Mouse (Mus musculus): ENCODE data around the gene Plpp6.

DNA sequence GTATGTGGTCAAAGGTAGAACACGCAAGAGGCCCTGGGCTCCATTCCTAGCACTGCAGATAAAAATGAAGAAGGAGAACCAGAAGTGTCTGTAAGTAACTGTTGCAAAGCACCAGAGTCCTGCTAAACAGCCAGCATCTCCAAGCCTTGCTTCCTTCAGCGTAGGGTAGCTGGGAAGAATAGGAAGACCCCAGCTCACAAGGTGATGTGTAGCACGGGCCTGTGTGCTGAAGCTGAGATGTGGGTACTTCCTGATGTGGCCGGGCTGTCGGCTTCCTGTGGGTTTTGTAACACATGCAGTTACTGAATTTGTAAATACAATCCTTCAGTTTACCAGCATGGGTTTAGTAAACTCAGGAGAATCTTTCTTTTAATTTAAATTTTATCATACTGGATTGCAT, 31.6 kb downstream of the Plpp6 start:
- TF ChIP-seq POLR2A (IDR thresholded peaks at IDR 0.05; ENCODE audit: insufficient read depth, low read depth, low read length) (no peak), CTCF (IDR thresholded peaks at IDR 0.05; ENCODE audit: insufficient read depth, low read depth, low read length) (no peak)

Measured in olfactory bulb, adult 2 months (tissue).